Mouse (Mus musculus) MEL (cell line): ENCODE data around the gene Hgd.

Experiments used
- CTCF ChIP-seq, 3 experiments: IDR thresholded peaks in 2 of 3; conservative IDR thresholded peaks in 1 of 3; 2 replicates each; pipeline ENCODE4 v1.5.1; 2011 to 2012; ENCODE audit warnings: low read length in 3 of 3, low read depth in 2 of 3, mild to moderate bottlenecking in 2 of 3, improper control_type of control experiment in 1 of 3, inconsistent platforms in 1 of 3, mixed read lengths in 1 of 3, moderate library complexity in 1 of 3; ENCODE audit not compliant: control insufficient read depth in 1 of 3, insufficient read depth in 1 of 3, poor library complexity in 1 of 3, severe bottlenecking in 1 of 3
- JUND ChIP-seq: IDR thresholded peaks from 2 replicates; pipeline ENCODE4 v1.6.1; 2011; ENCODE audit warnings: low read depth, mild to moderate bottlenecking, improper control_type of control experiment, low read length
- TBP ChIP-seq: IDR thresholded peaks from 2 replicates; pipeline ENCODE4 v1.8.0; 2011; ENCODE audit warnings: low read depth, low read length, improper control_type of control experiment

DNA sequence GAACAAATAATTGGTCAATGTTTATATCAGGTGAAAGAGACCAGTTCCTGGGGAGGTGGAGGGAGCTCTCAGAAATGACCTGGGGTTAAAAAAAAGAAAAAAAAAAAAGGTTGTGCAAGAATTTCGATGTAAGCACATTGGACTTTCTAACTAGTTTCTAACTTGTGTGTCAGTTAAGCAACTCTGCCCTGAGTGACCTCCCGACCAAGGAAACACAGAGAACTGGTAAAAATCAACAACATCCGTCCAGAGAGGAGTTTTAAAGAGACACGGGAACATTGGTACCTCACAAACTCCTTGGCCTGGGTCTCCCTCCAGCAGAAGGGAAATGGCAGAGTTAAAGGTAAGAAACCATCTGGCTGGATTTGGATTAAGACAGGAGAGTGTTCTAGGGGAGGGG is at the start of gene Hgd:
- TF ChIP-seq CTCF (IDR thresholded peaks at IDR 0.05 in 2 of 3, conservative IDR thresholded peaks at IDR 0.05 in 1 of 3; ENCODE audit: control insufficient read depth in 1 of 3, insufficient read depth in 1 of 3, low read depth in 2 of 3, low read length in 3 of 3, poor library complexity in 1 of 3, severe bottlenecking in 1 of 3) (no peak), JUND (no peak), TBP (no peak)
